Mouse (Mus musculus) thymus, postnatal 4 days (tissue): ENCODE results near the gene Rcan1.

Source experiments
- DNase-seq: peaks from one replicate; pipeline ENCODE4 v3.0.0; 2021

The Rcan1 gene

GRCm38 (mm10) chr16:92467041-92467440 is 3.6 kb downstream of the Rcan1 start:
- peak; percentile 42 for DNase-seq

GRCm38 (mm10) chr16:92465642-92466526 is 4.8 kb downstream of the Rcan1 start:
- DNase-seq = peak; percentile 93

- DNase-seq = no peak
These were observed 5.4 kb downstream of the Rcan1 start for GRCm38 (mm10) chr16:92465226-92465625.

- no peak for DNase-seq
These were observed 6.2 kb downstream of the Rcan1 start for GRCm38 (mm10) chr16:92464390-92464972.

- no peak for DNase-seq
These were observed 9.3 kb downstream of the Rcan1 start for GRCm38 (mm10) chr16:92461412-92461811.

GRCm38 (mm10) chr16:92457594-92457993 is 13.1 kb downstream of the Rcan1 start:
- DNase-seq = peak; percentile 66

- DNase-seq = no peak
These were observed 14.7 kb downstream of the Rcan1 start for GRCm38 (mm10) chr16:92455969-92456368.

GRCm38 (mm10) chr16:92455488-92455887 is 15.2 kb downstream of the Rcan1 start:
- no peak for DNase-seq

GRCm38 (mm10) chr16:92454495-92454894 is 16.2 kb downstream of the Rcan1 start:
- DNase-seq = no peak

- DNase-seq = no peak
These were observed 16.7 kb downstream of the Rcan1 start for GRCm38 (mm10) chr16:92454002-92454401.

- peak; percentile 44 for DNase-seq
These were observed 18.1 kb downstream of the Rcan1 start for GRCm38 (mm10) chr16:92452609-92453008.

- no peak for DNase-seq
These were observed 19.1 kb downstream of the Rcan1 start for GRCm38 (mm10) chr16:92451516-92452072.

GRCm38 (mm10) chr16:92450331-92450730 is 20.3 kb downstream of the Rcan1 start:
- no peak for DNase-seq

- DNase-seq = no peak
These were observed 21.6 kb downstream of the Rcan1 start for GRCm38 (mm10) chr16:92449080-92449479.

GRCm38 (mm10) chr16:92445377-92445776 is 25.3 kb downstream of the Rcan1 start:
- peak; percentile 45 for DNase-seq

GRCm38 (mm10) chr16:92443644-92444113 is 27.0 kb downstream of the Rcan1 start:
- no peak for DNase-seq

GRCm38 (mm10) chr16:92442946-92443345 is 27.7 kb downstream of the Rcan1 start:
- DNase-seq = no peak

GRCm38 (mm10) chr16:92442150-92442549 is 28.5 kb downstream of the Rcan1 start:
- no peak for DNase-seq

GRCm38 (mm10) chr16:92441203-92441602 is 29.5 kb downstream of the Rcan1 start:
- DNase-seq = no peak

GRCm38 (mm10) chr16:92440229-92440628 is 30.4 kb downstream of the Rcan1 start:
- DNase-seq = no peak

- DNase-seq = no peak
These were observed 30.9 kb downstream of the Rcan1 start for GRCm38 (mm10) chr16:92439775-92440174.

- no peak for DNase-seq
These were observed 35.2 kb downstream of the Rcan1 start for GRCm38 (mm10) chr16:92435431-92435985.

GRCm38 (mm10) chr16:92433176-92433575 is 37.5 kb downstream of the Rcan1 start:
- no peak for DNase-seq

- no peak for DNase-seq
These were observed 39.9 kb downstream of the Rcan1 start for GRCm38 (mm10) chr16:92430731-92431130.
